Mouse (Mus musculus): Measurements from ENCODE around the gene Ttc4.

DNA sequence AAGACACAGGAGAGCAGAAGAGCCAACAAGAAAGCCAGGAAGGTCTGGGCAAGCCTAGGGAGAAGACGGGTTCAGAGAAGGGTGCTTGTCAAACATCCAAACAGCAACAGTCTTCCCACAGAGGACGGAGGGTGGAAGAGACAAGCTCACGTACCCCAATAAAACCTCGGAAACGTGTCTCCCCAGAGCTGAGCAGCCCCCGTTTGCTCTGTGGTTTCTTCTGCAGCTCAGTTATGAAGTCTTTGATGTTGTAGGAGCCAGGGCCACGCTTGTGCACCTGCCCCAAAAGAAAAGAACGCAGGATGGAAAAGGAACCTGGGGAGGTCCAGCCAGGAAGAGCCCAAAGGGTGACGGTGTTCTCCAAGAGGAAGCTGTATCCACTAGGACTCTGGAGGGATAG, 63.9 kb downstream of the Ttc4 start:
- TF ChIP-seq GATA1 (IDR thresholded peaks at IDR 0.05; ENCODE audit: low read length) (no peak), TAL1 (IDR thresholded peaks at IDR 0.05; ENCODE audit: low read length) (no peak)
